Mouse (Mus musculus) embryonic facial prominence, embryonic 12.5 days (tissue): ENCODE data around the gene Fancl. TPM values are rescaled to one million over a fixed set of nuclear protein-coding genes. Genes with fewer than 3 reads are reported as not detected.
"Not testable (repeated sequence)": the region's sequence is repeated elsewhere in the genome, so short reads cannot be mapped to it uniquely, and the experiment has no call there.

Experiments used
- ATAC-seq: fragments of 200-750 bp; cut with Nextera tagmentation; 2 replicates; pipeline ENCODE4 v1.8.0; 2017; ENCODE audit not compliant: insufficient number of reproducible peaks, insufficient read depth, low FRiP score, low TSS enrichment
- H3K27ac ChIP-seq: fragments of 300-500 bp; sonication (generic); 2 replicates; pipeline ENCODE4 v1.5.1; 2016; ENCODE audit warnings: mild to moderate bottlenecking
- H3K27me3 ChIP-seq: fragments of 300-500 bp; sonication (generic); 2 replicates; pipeline ENCODE4 v1.6.1; 2016; ENCODE audit warnings: mild to moderate bottlenecking, moderate library complexity
- H3K36me3 ChIP-seq: fragments of 300-500 bp; sonication (generic); 2 replicates; pipeline ENCODE4 v1.6.1; 2016; ENCODE audit warnings: mild to moderate bottlenecking
- H3K4me1 ChIP-seq: fragments of 300-500 bp; sonication (generic); 2 replicates; pipeline ENCODE4 v1.6.1; 2016
- H3K4me2 ChIP-seq: fragments of 300-500 bp; sonication (generic); replicated peaks from 2 replicates; pipeline ENCODE4 v1.6.1; 2016; ENCODE audit warnings: mild to moderate bottlenecking, moderate library complexity
- H3K4me3 ChIP-seq: fragments of 300-500 bp; sonication (generic); 2 replicates; pipeline ENCODE4 v1.5.1; 2016; ENCODE audit warnings: mild to moderate bottlenecking
- H3K9ac ChIP-seq: fragments of 300-500 bp; sonication (generic); 2 replicates; pipeline ENCODE4 v1.6.1; 2016; ENCODE audit warnings: mild to moderate bottlenecking, moderate library complexity
- H3K9me3 ChIP-seq: fragments of 300-500 bp; sonication (generic); 2 replicates; pipeline ENCODE4 v1.6.1; 2016; ENCODE audit warnings: mild to moderate bottlenecking, moderate library complexity
- WGBS: fragments of 180-500 bp; shearing (Covaris S2); methylation state at CpG from one replicate; pipeline ENCODE4 v1.1.7; 2016; 5-methylcytosine and 5-hydroxymethylcytosine counted together
- polyA plus RNA-seq: library from polyadenylated mRNA; unstranded; fragments of >200 nt; fragmentation: Nextera tagmentation; extraction: Ambion mirVana; gene quantifications from 2 replicates; pipeline ENCODE4 v1.2.1, GENCODE M21; 2016

Fancl gene
- polyA plus RNA-seq, result 28.8 and 32.6 TPM in 2 replicates

GRCm38 (mm10) chr11:26385971-26386370 is at the start of gene Fancl:
Gene Fancl, plus strand, starts transcription at chr11:26386135.
- no peaks in the 10 kb centered on the region for H3K36me3 ChIP-seq
- H3K4me2 ChIP-seq, result peak within 1 kb of the TSS; percentile 53
- WGBS, result 97% methylated on average over 2 of the region's 2 CpGs
- no peak for ATAC-seq
- H3K27me3 ChIP-seq, result no peaks in the 10 kb centered on the region
- no peaks in the 10 kb centered on the region for H3K4me1 ChIP-seq
- H3K9ac ChIP-seq, result peak within 1 kb of the TSS; percentile 75; the same call in 1 of the 2 replicates
- H3K4me3 ChIP-seq, result peak within 1 kb of the TSS; percentile 62
- no peak within 1 kb of the TSS; the same call in 1 of the 2 replicates for H3K27ac ChIP-seq
- H3K9me3 ChIP-seq, result no peaks in the 10 kb centered on the region

DNA sequence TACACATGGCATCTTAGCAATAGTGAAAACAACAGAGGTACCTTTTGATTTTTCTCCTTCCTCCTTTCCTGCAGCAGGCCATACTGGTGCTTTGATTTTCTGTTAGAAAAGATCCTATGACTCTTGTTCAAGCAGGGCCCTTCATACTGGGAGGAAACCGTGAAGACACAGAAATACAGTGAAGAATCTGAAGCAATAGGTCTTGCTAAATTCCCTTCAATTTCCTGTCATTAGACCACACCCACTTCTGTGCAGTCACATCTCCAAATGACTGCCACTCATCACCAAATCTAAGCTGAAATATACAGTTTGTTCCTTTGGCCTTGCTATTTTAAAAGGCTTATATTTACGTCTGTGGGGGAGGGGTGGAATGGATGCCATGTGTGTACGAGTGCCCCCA is 49.1 kb upstream of the Fancl start:
- Histone ChIP-seq H3K4me2 (no peak overlapping the region), H3K9me3 (no peaks in the 10 kb centered on the region), H3K36me3 (no peaks in the 10 kb centered on the region), H3K27me3 (no peaks in the 10 kb centered on the region), H3K4me1 (no peaks in the 10 kb centered on the region), H3K9ac (no peak overlapping the region), H3K27ac (no peak overlapping the region), H3K4me3 (no peak overlapping the region)
- WGBS, result 62% methylated on average over 3 of the region's 3 CpGs
- ATAC-seq, result no peak

GRCm38 (mm10) chr11:26370176-26370575 is 15.8 kb upstream of the Fancl start:
- 74% methylated on average over 2 of the region's 2 CpGs for WGBS
- H3K4me2 ChIP-seq, H3K27ac ChIP-seq, ATAC-seq, H3K9ac ChIP-seq, H3K4me3 ChIP-seq, H3K27me3 ChIP-seq, H3K36me3 ChIP-seq, H3K4me1 ChIP-seq, H3K9me3 ChIP-seq: not testable (repeated sequence)

- H3K36me3 ChIP-seq, H3K27me3 ChIP-seq, ATAC-seq, H3K9me3 ChIP-seq, H3K4me1 ChIP-seq, H3K4me3 ChIP-seq, H3K27ac ChIP-seq, H3K9ac ChIP-seq, H3K4me2 ChIP-seq: not testable (repeated sequence)
- 18% methylated on average over 1 of the region's 1 CpGs for WGBS
Observed at GRCm38 (mm10) chr11:26371980-26372379, 14.0 kb upstream of the Fancl start.

DNA sequence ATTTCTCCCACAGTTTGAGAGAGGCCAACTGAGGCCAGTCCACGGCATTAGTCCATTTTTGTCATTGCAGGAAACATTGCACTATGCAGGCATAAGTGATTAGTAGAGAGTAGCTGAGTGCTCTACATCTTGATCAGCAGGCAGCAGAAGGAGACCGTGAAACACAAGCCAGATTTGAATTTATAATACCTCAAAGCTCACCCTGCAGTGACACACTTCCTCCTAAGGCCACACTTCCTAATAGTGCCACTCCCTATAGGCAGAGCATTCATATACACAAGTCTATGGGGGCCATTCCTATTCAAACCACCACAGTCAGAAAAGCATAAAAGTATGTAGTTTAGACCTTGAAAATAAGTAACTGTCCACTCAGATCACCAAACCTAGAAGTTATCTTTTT is 11.8 kb upstream of the Fancl start:
- no peak overlapping the region for H3K27ac ChIP-seq
- H3K9ac ChIP-seq, result no peak overlapping the region
- no peaks in the 10 kb centered on the region for H3K36me3 ChIP-seq
- no peaks in the 10 kb centered on the region for H3K4me1 ChIP-seq
- WGBS, result 79% methylated on average over 2 of the region's 2 CpGs
- no peaks in the 10 kb centered on the region for H3K9me3 ChIP-seq
- H3K4me3 ChIP-seq, result no peak overlapping the region
- no peak for ATAC-seq
- H3K4me2 ChIP-seq, result no peak overlapping the region
- H3K27me3 ChIP-seq, result no peaks in the 10 kb centered on the region

DNA sequence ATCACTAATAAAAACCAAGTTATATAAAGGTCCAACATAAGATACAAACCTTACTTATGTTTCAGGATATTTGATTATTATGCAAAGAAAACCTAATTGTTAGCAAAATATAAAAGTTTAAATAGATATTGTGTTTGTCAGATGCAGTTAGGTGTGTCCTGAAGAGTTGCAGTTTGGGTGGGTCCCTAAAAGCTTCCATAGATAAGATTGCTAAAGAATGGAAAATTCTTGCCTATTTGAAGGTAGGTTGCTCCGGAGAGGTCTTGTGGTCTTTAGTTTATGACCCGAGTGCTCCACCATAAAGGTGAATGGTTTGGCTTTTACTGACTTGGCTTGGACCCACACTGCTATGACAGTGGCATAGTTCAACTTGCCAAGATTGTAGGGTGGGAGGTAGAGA is 7.9 kb upstream of the Fancl start:
- Histone ChIP-seq H3K27me3 (no peaks in the 10 kb centered on the region), H3K9me3 (no peaks in the 10 kb centered on the region), H3K9ac (no peak overlapping the region), H3K4me3 (no peak overlapping the region), H3K27ac (no peak overlapping the region), H3K4me1 (no peaks in the 10 kb centered on the region), H3K4me2 (no peak overlapping the region), H3K36me3 (no peaks in the 10 kb centered on the region)
- ATAC-seq, result no peak
- WGBS, result 81% methylated on average over 2 of the region's 2 CpGs

DNA sequence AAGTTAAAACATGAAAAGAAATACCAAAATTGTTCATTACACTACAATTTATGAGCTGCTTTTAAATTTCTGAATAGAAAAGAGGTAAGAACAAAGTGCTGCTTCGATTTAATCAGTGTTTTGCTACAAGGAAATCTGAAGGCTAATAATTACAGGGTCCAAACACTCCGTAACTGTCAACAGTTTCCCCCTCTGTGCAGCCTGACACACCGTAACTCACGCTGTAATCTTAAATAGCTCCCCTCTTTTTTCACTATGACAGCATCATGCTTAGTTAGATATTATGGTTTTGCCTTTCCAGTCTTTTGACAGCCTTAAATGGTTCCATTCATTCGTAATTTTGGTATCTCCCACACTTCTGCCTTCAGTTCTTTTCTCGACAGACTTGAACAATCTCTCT is 4.4 kb upstream of the Fancl start:
- WGBS, result 73% methylated on average over 6 of the region's 6 CpGs
- no peak overlapping the region for H3K4me3 ChIP-seq
- no peaks in the 10 kb centered on the region for H3K27me3 ChIP-seq
- no peaks in the 10 kb centered on the region for H3K36me3 ChIP-seq
- no peak for ATAC-seq
- no peaks in the 10 kb centered on the region for H3K9me3 ChIP-seq
- no peak overlapping the region for H3K27ac ChIP-seq
- no peak overlapping the region for H3K9ac ChIP-seq
- no peak overlapping the region for H3K4me2 ChIP-seq
- H3K4me1 ChIP-seq, result no peaks in the 10 kb centered on the region

GRCm38 (mm10) chr11:26386678-26387077 is 743 bp downstream of the Fancl start:
- H3K27ac ChIP-seq, result no peak overlapping the region
- 55% methylated on average over 2 of the region's 2 CpGs for WGBS
- ATAC-seq, result no peak

DNA sequence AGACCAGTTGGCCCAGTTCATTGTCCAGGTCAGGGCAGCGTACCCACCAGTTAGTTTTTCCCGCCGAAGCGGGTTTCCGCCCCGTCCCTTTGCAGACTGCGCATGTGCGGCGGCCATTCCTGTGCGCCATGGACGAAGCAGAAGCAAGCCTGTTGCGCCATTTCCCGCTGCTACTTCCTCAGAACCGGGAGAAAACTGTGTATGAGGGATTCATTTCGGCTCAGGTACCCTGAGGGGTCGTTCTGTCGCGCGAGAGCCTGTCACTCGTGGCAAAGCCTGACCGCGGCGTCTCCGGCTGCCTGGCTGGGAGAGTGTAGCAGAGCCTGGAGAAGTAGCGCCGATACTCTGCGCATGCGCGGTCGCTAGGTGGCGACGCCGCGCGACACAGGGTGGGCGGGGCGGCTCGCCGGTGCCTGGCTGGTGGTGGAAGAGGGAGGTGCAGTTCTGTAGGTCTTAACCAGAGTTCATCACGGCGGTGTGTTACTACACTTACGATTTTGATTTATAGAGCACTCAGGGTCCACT is 1.2 kb downstream of the Fancl start:
- ATAC-seq, result peak; percentile 100
- H3K27ac ChIP-seq, result peak overlapping the region; percentile 84

More at GRCm38 (mm10) chr11:26386678-26387077, 743 bp downstream of the Fancl start:
- H3K27me3 ChIP-seq, result no peaks in the 10 kb centered on the region
- H3K9ac ChIP-seq, result peak overlapping the region; percentile 75; the same call in 1 of the 2 replicates
- H3K36me3 ChIP-seq, result no peaks in the 10 kb centered on the region
- H3K4me2 ChIP-seq, result peak overlapping the region; percentile 53
- no peaks in the 10 kb centered on the region for H3K4me1 ChIP-seq
- H3K9me3 ChIP-seq, result no peaks in the 10 kb centered on the region
- peak overlapping the region; percentile 62 for H3K4me3 ChIP-seq

DNA sequence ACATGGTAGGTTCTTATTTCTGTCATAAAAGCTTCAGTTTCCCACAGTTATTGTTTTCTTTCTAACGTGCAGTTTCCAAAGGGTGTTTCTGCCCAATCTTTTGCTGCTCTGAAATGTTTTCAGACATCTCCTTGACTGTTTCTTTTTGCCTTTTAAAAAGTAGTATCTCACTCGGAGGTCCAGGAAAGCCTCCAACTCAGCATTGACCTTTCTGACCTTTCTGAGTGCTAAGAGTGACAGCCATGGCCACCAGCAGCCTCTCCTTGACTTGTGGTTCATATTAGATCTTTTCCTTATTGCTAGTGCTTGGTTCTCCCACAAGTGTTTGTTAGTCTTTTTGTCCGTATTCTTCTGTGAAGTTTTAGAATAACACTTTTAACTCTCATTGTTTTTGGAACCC is 9.6 kb downstream of the Fancl start:
- ATAC-seq, result no peak
- WGBS, result 40% methylated on average over 3 of the region's 3 CpGs
- Histone ChIP-seq H3K36me3 (no peaks in the 10 kb centered on the region), H3K27me3 (no peaks in the 10 kb centered on the region), H3K27ac (no peak overlapping the region), H3K9ac (no peak overlapping the region), H3K4me1 (no peaks in the 10 kb centered on the region), H3K9me3 (no peaks in the 10 kb centered on the region), H3K4me2 (no peak overlapping the region), H3K4me3 (no peak overlapping the region)

More for the DNA sequence above, 1.2 kb downstream of the Fancl start:
- Histone ChIP-seq H3K9me3 (no peaks in the 10 kb centered on the region), H3K27me3 (no peaks in the 10 kb centered on the region), H3K4me2 (peak overlapping the region; percentile 53), H3K9ac (peak overlapping the region; percentile 75), H3K36me3 (no peaks in the 10 kb centered on the region), H3K4me1 (no peaks in the 10 kb centered on the region), H3K4me3 (peak overlapping the region; percentile 62)
- under 1% methylated on average over 42 of the region's 42 CpGs for WGBS

DNA sequence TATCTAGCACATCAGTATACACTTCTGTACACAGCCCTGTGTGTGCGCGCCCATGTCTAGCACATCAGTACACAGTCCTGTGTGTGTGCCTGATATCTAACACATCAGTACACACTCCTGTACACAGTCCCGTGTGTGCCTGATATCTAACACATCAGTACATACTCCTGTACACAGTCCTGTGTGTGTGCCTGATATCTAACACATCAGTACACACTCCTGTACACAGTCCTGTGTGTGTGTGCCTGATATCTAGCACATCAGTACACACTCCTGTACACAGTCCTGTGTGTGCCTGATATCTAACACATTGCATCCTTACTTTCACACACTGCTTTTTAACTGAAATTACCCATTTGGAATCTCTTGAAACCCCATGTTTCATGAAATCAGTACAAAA is 27.0 kb downstream of the Fancl start:
- 94% methylated on average over 3 of the region's 3 CpGs for WGBS
- Histone ChIP-seq H3K27me3 (no peaks in the 10 kb centered on the region), H3K9ac (no peak overlapping the region), H3K27ac (no peak overlapping the region), H3K4me2 (no peak overlapping the region), H3K9me3 (no peaks in the 10 kb centered on the region), H3K4me1 (no peaks in the 10 kb centered on the region), H3K4me3 (no peak overlapping the region), H3K36me3 (peaks cover 3% of the 10 kb centered on the region; the same call in 1 of the 2 replicates)
- ATAC-seq, result no peak

DNA sequence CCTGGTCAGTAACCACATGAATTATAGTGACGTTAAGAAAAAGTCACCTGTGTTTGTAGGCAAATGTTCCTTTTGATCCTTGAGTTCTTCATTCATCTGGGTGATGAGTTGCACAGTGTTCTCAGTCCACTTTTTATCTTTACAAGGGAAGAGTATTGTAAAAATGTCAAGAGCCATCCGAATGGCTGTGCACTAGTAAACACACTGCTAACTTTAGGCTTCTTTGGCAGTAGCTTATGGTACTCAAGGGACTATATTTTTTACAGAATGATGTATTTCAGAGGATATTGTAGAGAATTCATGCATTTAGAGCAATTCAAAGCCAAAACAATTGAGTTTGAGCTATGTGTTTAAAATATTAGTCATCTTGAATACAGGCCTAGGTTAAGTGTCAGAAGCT is 35.5 kb downstream of the Fancl start:
- no peak overlapping the region for H3K4me3 ChIP-seq
- H3K36me3 ChIP-seq, result no peaks in the 10 kb centered on the region
- no peak for ATAC-seq
- H3K27ac ChIP-seq, result no peak overlapping the region
- H3K9me3 ChIP-seq, result no peaks in the 10 kb centered on the region
- no peaks in the 10 kb centered on the region for H3K4me1 ChIP-seq
- no peaks in the 10 kb centered on the region for H3K27me3 ChIP-seq
- 92% methylated on average over 2 of the region's 2 CpGs for WGBS
- H3K4me2 ChIP-seq, result no peak overlapping the region
- no peak overlapping the region for H3K9ac ChIP-seq

DNA sequence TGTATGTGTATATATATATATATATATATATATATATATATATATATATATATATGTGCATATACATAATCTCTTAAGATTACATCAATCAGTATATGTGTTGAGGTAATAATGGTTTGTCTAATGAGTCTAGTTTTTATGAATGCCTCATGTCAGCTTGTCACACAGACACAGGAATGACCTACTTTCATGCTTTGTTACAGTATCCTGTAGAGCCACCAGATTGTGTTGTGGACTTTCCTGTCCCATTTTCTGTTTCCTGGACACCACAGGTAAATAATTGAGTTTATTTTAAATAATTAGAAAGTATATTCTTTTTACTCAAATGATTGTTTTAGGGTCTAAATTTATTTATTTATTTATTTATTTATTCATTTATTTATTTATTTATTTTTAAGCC is 48.3 kb downstream of the Fancl start:
- Histone ChIP-seq H3K4me3 (no peak overlapping the region), H3K36me3 (no peaks in the 10 kb centered on the region), H3K9me3 (no peaks in the 10 kb centered on the region), H3K27ac (no peak overlapping the region), H3K9ac (no peak overlapping the region), H3K4me1 (no peaks in the 10 kb centered on the region), H3K27me3 (no peaks in the 10 kb centered on the region), H3K4me2 (no peak overlapping the region)
- no peak for ATAC-seq
